Mouse (Mus musculus) gonadal fat pad, adult 2 months (tissue): Measurements from ENCODE around the gene Btbd35f27. TPM values are rescaled to one million over a fixed set of nuclear protein-coding genes. Genes with fewer than 3 reads are reported as not detected.
"Not testable (repeated sequence)": the region's sequence is repeated elsewhere in the genome, so short reads cannot be mapped to it uniquely, and the experiment has no call there.

ENCODE experiments used
- DNase-seq: peaks from one replicate; pipeline ENCODE4 v3.0.0-alpha.2; 2012; ENCODE audit warnings: low read depth
- polyA plus RNA-seq: library from polyadenylated mRNA; depleted of rRNA; stranded (reverse); fragments of >200 nt; gene quantifications from 2 replicates; pipeline ENCODE4 v1.2.3, GENCODE M21; 2012; rRNA removed

The Btbd35f27 gene
- polyA plus RNA-seq: not detected in 2 replicates

- not testable (repeated sequence) for DNase-seq
Observed at GRCm38 (mm10) chrX:4951835-4952234, at the start of gene Btbd35f27. Gene Btbd35f27, plus strand, starts transcription at chrX:4952135.

Other genes with a start within 250 kb of the Btbd35f27 start
- gene Btbd35f4, start 151.6 kb upstream of the Btbd35f27 start, polyA plus RNA-seq: not detected in 2 replicates